Mouse (Mus musculus): ENCODE data around the gene Zdhhc6. TPM values are rescaled to one million over a fixed set of nuclear protein-coding genes. Genes with fewer than 3 reads are reported as not detected.

The Zdhhc6 gene
- total RNA-seq, 1 experiment from 2014 or later, result 35.0 TPM

DNA sequence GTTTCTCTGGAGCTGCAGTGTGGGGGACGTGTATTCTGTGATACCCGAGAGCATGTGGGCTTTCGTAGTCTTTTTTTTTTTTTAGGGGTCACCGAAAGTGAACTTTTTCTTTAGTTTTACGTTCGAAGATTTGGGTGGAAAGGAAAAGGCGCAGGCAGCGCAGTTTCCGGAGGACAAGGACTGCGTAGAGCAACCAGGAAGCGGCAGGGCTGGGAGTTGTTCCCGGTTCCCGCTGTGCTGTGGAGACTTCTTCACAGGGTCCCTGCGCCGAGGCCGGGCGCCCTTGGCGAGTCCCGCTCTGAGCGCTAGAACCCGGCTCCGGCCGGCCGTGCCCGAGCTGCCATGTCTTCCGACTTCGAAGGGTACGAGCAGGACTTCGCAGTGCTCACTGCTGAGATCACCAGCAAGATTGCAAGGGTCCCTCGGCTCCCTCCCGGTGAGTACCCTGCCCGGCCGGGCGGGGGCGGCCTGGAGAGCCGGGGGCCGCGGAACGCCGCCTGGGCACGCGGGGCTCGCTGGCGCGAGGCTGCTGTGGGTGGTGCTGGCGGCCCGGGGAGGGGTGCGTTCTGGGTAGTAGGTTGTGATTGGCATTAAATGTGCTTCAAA is 380 bp upstream of the Zdhhc6 start, which contains the start of gene Vti1a:
TSS of gene Vti1a (plus strand) at position 187 of the 606 bp plus-strand sequence.
- peak; percentile 84 for ATAC-seq (replicated peaks in 1 of 2; ENCODE audit: insufficient read depth in 1 of 2, low FRiP score in 2 of 2, low TSS enrichment in 1 of 2, low read depth in 1 of 2, poor library complexity in 2 of 2, severe bottlenecking in 2 of 2)

DNA sequence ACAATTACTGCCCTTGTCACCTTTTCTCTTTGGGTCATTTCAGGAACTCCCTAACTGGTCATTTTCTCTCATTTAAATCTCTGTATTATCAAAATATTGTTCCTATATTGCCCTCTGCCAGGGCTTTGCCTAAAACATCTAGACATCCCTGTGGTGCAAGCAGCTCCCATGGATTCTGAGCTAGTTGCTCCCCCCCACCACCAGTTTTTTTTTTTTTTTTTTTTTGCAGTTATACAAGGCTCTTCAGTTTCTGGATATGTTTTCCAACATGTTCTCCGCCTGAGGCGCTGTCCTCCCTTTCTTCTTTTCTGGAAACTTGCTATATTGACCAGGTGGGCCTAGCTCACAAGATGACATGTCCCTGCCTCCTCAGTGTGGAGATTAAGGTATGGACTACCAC is 2.2 kb downstream of the Zdhhc6 start:
- ATAC-seq (replicated peaks in 1 of 2; ENCODE audit: insufficient read depth in 1 of 2, low FRiP score in 2 of 2, low TSS enrichment in 1 of 2, low read depth in 1 of 2, poor library complexity in 2 of 2, severe bottlenecking in 2 of 2), result no peak

DNA sequence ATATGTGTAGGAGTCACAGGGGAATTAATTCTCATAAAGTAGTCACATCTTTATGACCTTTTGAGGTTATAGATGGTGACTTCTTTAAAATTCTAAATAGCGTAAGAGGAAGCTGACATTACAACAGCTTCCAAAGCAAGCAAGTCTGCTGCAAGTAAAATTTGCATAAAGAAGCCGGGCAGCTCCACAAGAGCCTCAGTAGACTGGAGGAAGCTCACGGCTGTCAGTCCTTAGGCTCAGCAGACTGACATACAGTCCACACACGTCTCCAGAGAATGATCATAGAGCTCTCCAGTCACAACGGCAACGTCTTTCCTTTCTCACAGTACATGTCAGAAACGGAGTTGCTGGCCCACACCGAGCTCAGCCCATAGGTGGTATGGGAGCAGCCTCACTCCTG is 4.0 kb downstream of the Zdhhc6 start:
- no peak for ATAC-seq (replicated peaks in 1 of 2; ENCODE audit: insufficient read depth in 1 of 2, low FRiP score in 2 of 2, low TSS enrichment in 1 of 2, low read depth in 1 of 2, poor library complexity in 2 of 2, severe bottlenecking in 2 of 2)

DNA sequence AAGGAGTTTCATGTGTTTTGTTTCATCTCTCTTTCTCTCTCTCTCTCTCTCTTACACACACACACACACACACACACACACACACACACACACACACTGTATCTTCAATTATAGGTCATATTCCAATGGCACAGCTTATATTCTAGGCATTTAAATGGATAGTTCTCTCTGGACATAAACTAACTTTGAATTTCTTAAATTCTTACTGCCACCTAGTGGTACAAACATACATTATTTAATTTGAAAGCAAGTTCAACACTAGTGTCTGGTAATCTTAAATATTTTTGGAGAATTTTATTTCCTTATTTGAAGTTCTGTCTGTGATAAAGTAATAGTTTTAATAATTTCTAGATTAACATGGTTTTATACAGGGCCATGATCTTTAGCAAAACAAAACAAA is 10.8 kb downstream of the Zdhhc6 start:
- no peak for ATAC-seq (replicated peaks in 1 of 2; ENCODE audit: insufficient read depth in 1 of 2, low FRiP score in 2 of 2, low TSS enrichment in 1 of 2, low read depth in 1 of 2, poor library complexity in 2 of 2, severe bottlenecking in 2 of 2)

DNA sequence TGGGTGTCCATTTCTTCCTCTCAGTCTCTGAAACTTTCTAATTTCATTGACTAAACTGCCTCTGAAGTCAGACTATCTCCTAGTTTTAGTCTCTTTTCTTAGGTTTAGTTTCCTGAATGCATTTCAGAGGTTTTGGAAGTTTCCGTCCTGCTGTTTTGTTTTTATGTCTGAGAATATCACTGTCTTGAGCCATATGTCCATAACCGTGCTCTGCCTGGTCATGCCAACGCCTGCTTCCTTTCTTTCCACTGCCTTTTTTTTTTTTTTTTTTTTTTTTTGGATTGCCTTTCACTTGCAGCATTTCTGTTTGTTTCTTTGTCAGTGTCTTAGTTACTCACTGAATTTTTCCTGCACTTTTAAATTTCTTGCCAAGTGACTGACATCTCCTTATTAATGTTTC is 15.3 kb downstream of the Zdhhc6 start:
- ATAC-seq (replicated peaks in 1 of 2; ENCODE audit: insufficient read depth in 1 of 2, low FRiP score in 2 of 2, low TSS enrichment in 1 of 2, low read depth in 1 of 2, poor library complexity in 2 of 2, severe bottlenecking in 2 of 2), result no peak

DNA sequence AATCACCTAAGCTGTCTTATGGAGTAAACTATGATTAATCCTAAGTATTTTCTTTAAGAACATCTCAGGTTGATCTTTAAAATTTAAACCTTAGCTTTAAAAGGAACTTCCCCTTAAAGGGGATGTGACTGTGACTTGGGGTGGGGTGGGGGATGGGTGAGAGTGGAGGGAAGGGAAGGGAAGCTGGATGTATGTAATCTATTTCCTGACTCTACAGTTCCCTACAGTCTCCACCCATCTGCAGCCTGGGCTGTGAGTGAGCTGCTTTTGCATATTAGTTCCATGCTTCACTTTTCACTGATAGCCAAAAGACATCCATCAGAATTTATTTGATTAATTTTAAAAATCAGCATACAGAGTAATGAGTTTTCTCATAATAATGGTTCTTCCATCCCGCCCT is 16.5 kb downstream of the Zdhhc6 start:
- ATAC-seq (replicated peaks in 1 of 2; ENCODE audit: insufficient read depth in 1 of 2, low FRiP score in 2 of 2, low TSS enrichment in 1 of 2, low read depth in 1 of 2, poor library complexity in 2 of 2, severe bottlenecking in 2 of 2), result no peak; a peak in 1 of 4 replicates

DNA sequence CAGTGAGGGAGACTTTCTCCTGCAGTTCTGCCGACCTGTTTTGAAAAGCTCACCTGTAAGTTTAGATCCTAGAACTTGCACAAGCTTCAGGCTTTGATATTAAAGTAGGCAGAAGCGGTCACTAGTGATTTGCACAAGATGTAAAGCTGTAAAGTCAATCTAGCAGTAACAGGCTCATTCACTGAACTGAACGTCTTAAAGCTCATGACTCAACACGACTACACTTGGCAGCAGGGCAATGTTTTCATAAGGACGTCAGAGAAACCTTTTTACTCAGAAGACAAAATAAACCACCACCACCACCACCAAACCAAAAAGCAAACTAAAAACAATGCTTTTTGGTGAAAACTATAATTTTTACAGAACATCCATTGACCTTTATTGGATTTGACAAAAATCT is 17.9 kb downstream of the Zdhhc6 start:
- ATAC-seq (replicated peaks in 1 of 2; ENCODE audit: insufficient read depth in 1 of 2, low FRiP score in 2 of 2, low TSS enrichment in 1 of 2, low read depth in 1 of 2, poor library complexity in 2 of 2, severe bottlenecking in 2 of 2), result no peak

DNA sequence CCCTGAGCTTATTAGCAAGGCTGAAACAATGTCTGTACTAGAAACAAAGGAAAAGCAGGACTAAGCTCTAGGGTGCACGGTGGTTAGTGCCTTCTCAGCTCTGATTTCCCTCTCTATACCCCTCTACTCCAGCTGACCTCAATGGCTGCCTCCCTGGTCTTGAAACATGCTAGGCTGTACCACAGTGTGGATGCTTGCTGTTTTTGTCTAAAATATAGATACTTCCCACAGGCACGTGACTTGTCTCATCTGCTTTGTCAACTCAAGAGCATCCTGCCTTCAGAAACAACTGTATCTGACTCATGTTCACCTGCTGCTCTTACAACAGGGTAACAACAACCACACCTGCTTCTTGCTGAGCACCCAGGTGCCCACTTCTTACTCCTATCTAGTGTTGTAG is 18.3 kb downstream of the Zdhhc6 start:
- no peak for ATAC-seq (replicated peaks in 1 of 2; ENCODE audit: insufficient read depth in 1 of 2, low FRiP score in 2 of 2, low TSS enrichment in 1 of 2, low read depth in 1 of 2, poor library complexity in 2 of 2, severe bottlenecking in 2 of 2)

DNA sequence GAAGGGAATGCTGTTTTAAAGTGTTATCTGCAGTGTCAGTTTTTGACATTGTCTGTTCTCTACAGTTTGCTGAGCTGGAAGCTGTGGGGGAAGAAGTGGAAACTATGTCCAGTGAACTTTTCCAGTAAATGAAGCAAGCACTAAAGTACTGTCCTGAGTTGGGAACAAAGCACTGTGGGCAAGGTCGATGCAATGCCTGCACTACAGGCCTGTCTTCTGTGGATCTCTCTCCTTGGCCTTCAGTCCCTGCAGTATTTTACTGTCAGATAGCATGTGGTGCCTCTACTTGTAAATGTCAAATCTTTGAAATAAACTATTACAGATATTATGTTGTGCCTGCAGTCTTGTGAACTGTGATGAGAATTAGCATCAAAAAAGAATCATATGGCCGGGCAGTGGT is 19.5 kb downstream of the Zdhhc6 start:
- ATAC-seq (replicated peaks in 1 of 2; ENCODE audit: insufficient read depth in 1 of 2, low FRiP score in 2 of 2, low TSS enrichment in 1 of 2, low read depth in 1 of 2, poor library complexity in 2 of 2, severe bottlenecking in 2 of 2), result no peak

DNA sequence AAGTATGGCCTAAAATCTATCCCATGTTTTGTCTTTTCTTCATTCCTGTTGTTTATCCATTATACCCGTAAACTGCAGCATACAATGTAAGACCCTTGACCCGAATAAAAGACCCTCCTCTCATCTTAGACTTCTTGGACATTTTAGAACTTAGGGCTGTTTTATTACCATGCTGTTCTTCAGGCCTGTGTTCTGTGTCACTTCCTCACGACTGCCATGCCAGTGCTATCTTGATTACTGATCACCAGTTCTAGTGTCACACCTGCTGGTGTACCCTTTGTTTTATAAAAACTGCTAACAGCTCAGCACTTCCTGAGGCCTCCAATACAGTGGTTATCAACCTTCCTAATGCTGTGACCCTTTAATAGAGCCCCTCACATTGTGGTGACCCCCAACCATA is 20.3 kb downstream of the Zdhhc6 start:
- ATAC-seq (replicated peaks in 1 of 2; ENCODE audit: insufficient read depth in 1 of 2, low FRiP score in 2 of 2, low TSS enrichment in 1 of 2, low read depth in 1 of 2, poor library complexity in 2 of 2, severe bottlenecking in 2 of 2), result no peak

DNA sequence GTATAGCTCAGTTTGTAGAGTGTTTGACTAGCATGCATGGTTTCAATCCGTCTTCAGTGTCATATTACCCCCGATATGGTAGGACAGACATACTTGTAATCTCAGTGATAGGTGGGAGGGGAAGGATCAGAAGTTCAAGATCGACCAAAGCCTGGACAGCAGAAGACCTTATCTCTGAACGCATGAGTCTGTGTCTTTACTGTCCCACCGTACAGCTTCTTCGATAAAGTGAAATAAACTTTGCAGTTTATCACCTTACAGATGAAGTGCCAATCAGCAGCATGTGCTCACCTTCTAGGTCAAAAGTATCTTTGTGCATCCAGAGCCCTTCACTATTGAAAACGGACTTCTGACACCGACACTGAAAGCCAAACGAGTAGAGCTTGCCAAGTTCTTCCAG is 20.8 kb downstream of the Zdhhc6 start:
- no peak for ATAC-seq (replicated peaks in 1 of 2; ENCODE audit: insufficient read depth in 1 of 2, low FRiP score in 2 of 2, low TSS enrichment in 1 of 2, low read depth in 1 of 2, poor library complexity in 2 of 2, severe bottlenecking in 2 of 2)

DNA sequence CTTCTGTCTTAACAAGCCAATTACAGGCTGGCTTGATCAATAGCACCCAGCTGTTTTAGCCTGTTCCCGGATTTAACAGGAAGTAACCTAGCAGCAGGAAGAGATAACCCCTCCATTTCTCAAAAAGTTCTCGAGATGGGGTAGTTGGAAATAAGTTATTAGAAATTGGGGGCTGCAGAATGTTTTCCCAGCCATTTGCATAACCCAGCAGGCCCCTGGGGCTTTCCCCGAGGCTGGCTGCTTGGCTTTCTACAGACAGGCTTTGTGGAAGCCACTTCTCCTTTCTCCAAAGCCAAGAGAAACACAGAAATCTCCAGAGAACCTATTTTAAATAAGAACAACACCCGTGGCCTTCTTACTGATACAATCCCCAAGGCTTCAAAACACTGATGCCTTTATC is 22.7 kb downstream of the Zdhhc6 start:
- ATAC-seq (replicated peaks in 1 of 2; ENCODE audit: insufficient read depth in 1 of 2, low FRiP score in 2 of 2, low TSS enrichment in 1 of 2, low read depth in 1 of 2, poor library complexity in 2 of 2, severe bottlenecking in 2 of 2), result no peak

DNA sequence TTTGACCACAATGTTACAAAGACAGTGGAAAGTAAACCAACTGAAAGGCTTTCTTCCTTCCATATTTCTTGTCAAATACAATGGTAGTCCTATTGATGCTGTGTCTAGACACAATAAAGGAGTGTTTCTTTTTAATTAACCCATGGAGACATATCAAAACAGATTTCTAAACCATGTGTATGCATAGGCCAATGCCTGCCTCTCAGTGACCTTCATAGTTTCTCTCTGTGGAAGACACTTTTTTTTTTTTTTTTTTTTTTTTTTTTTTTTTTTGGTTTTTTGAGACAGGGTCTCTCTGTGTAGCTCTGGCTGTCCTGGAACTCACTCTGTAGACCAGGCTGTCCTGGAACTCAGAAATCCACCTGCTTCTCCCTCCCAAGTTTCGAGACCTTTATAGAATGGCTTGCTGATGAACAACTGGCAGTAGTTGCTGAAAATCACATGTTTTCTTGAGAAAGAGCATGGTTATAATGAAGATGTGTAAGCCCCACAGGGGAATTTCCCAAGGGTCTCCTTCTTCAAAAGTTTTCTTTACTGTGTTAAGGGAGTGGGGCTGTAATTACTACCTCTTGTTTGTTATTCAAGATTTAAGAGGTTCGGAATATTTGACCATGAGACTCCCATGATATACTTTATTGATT is 23.5 kb downstream of the Zdhhc6 start:
- ATAC-seq (replicated peaks in 1 of 2; ENCODE audit: insufficient read depth in 1 of 2, low FRiP score in 2 of 2, low TSS enrichment in 1 of 2, low read depth in 1 of 2, poor library complexity in 2 of 2, severe bottlenecking in 2 of 2), result no peak

DNA sequence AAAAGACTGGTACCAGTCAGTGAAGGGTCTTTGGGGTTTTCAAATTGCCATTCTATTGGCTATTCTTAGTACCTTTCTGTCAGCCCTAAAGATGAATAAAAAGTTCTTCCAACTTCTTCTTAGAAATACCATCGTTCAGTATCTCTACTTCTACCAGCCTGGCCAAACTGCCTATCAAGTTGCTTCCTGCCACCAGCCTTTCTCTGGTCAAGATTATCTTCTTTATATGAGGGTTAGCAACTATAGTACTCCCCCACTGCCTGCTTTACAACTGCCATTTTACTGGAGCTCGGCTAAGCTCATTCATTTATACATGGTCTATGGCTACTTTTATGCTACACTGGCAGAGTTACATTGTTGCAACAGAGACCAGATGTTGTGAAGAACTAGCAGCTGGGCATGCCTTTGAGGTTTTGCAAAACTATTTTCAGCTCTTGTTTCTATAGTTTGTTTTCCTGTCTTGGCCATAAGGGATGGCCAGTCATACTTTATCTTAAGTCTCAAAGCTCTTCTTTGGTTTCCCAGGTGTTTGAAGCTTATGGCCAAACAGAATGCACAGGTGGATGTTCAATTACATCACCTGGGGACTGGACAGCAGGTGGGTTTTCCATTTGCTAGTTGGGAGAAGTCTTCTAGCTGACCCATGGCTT is 25.1 kb downstream of the Zdhhc6 start:
- ATAC-seq (replicated peaks in 1 of 2; ENCODE audit: insufficient read depth in 1 of 2, low FRiP score in 2 of 2, low TSS enrichment in 1 of 2, low read depth in 1 of 2, poor library complexity in 2 of 2, severe bottlenecking in 2 of 2), result no peak

DNA sequence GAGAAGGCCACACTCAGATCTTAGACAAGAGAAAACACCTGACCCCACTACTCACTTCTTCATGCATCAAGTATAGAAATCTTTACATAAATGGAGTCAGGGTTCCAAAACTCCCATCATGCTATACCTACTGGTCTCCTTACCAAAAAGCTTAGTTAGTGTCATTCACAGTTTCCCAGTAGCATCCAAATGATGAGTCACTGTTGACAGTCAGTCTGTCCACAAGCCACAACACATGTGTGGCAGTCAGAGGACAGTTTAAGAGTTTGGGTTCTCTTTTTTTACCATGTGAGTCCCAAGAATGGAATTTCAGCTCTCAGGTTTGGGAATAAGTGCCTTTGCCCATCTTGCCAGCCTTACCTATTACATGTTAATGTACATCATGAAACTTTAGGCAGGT is 26.9 kb downstream of the Zdhhc6 start:
- ATAC-seq (replicated peaks in 1 of 2; ENCODE audit: insufficient read depth in 1 of 2, low FRiP score in 2 of 2, low TSS enrichment in 1 of 2, low read depth in 1 of 2, poor library complexity in 2 of 2, severe bottlenecking in 2 of 2), result no peak

DNA sequence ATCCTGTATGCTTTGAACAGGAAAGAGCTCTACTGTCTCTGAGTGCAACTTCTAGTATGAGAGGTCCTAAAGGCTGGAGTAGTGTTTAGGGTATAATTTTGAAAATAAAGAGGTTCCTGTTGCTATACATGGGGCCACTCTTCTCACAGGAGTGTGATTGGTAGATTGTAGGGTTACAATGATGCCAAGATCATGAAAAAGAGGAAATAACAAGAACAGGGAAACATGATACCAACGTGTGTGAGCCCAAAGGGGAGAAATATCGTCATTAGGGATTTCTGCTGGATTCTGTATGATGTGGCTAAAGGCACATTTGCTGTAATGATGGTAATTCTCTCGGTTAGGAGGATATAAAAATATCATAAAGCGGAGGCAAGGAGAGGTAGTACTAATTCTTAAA is 29.8 kb downstream of the Zdhhc6 start:
- ATAC-seq (replicated peaks in 1 of 2; ENCODE audit: insufficient read depth in 1 of 2, low FRiP score in 2 of 2, low TSS enrichment in 1 of 2, low read depth in 1 of 2, poor library complexity in 2 of 2, severe bottlenecking in 2 of 2), result no peak

DNA sequence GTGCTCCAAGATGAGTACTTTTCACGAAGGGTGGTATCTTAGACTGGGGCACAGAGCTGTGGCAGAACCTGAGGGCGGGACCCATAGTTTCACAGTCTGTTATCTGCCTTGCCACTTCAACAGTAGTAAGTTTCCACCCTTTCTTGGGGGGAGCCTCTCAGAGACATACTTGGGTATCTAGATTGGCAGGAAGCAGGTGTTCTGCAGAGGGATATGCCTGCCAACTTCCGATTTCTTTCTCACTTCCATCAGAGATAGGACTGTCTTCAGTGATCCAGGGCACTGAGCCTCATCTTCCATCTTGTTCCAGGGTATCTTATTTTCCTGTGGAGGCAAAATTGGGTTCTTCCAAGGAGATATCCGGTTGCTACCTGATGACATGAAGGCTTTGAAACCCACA is 31.7 kb downstream of the Zdhhc6 start:
- ATAC-seq (replicated peaks in 1 of 2; ENCODE audit: insufficient read depth in 1 of 2, low FRiP score in 2 of 2, low TSS enrichment in 1 of 2, low read depth in 1 of 2, poor library complexity in 2 of 2, severe bottlenecking in 2 of 2), result peak; percentile 42 to 56; a peak in 2 of 4 replicates

DNA sequence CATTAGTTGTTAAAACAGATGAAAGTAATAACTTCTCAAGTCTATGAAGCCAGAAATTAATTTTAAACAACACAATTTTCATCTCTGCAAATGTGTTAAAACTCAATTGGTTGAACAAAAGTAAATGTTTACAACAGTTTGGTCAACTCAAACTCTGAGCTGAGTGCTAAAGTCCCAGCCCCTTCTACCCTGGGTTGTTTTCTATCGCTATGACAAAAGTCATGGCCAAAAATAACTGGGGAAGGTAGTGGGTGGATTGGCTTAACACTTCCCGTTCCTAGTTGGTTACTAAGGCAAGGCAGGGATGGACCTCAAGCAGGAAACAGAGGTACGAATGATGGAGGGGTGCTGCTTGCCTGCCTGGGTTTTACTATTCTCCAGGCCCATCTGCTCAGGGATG is 39.1 kb downstream of the Zdhhc6 start:
- no peak for ATAC-seq (replicated peaks in 1 of 2; ENCODE audit: insufficient read depth in 1 of 2, low FRiP score in 2 of 2, low TSS enrichment in 1 of 2, low read depth in 1 of 2, poor library complexity in 2 of 2, severe bottlenecking in 2 of 2)

DNA sequence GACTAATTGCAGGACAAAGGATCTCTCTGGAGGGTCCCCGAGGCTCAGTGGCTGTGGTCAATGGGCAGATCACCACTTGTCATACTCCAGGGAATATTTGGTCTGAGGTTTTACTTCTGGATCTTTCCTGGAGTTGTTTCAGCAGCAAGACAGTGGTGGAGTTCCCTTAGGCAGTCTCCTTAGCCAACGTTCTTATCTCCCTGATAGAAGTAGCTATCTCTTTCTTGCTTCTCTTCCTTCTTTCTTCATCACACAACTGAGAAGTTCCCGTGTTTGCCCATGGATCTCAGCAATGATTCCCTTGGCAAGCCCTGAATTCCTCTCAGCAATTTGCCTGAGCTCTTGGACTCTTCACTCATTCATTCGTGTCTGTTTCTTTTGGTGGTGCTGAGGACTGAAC is 39.7 kb downstream of the Zdhhc6 start:
- ATAC-seq (replicated peaks in 1 of 2; ENCODE audit: insufficient read depth in 1 of 2, low FRiP score in 2 of 2, low TSS enrichment in 1 of 2, low read depth in 1 of 2, poor library complexity in 2 of 2, severe bottlenecking in 2 of 2), result no peak

All from hematopoietic stem cell, adult 5-6 weeks (primary cell).